Mouse (Mus musculus) hindbrain, embryonic 12.5 days (tissue): Measurements from ENCODE around the gene Emd. TPM values are rescaled to one million over a fixed set of nuclear protein-coding genes. Genes with fewer than 3 reads are reported as not detected.
A peak's percentile ranks its signal among the peaks of the same experiment; 100 is the strongest.

Experiments
- ATAC-seq: fragments of 200-750 bp; cut with Nextera tagmentation; 2 replicates; pipeline ENCODE4 v1.8.0; 2017; ENCODE audit warnings: moderate TSS enrichment; ENCODE audit not compliant: low FRiP score
- H3K27ac ChIP-seq: fragments of 300-500 bp; sonication (generic); 2 replicates; pipeline ENCODE4 v1.5.1; 2016; ENCODE audit warnings: mild to moderate bottlenecking
- H3K27me3 ChIP-seq: fragments of 300-500 bp; sonication (generic); 2 replicates; pipeline ENCODE4 v1.6.1; 2016; ENCODE audit warnings: mild to moderate bottlenecking
- H3K36me3 ChIP-seq: fragments of 300-500 bp; sonication (generic); 2 replicates; pipeline ENCODE4 v1.6.1; 2016; ENCODE audit warnings: mild to moderate bottlenecking
- H3K4me1 ChIP-seq: fragments of 300-500 bp; sonication (generic); 2 replicates; pipeline ENCODE4 v1.6.1; 2016
- H3K4me2 ChIP-seq: fragments of 300-500 bp; sonication (generic); replicated peaks from 2 replicates; pipeline ENCODE4 v1.6.1; 2016; ENCODE audit warnings: mild to moderate bottlenecking
- H3K4me3 ChIP-seq: fragments of 300-500 bp; sonication (generic); 2 replicates; pipeline ENCODE4 v1.5.1; 2016; ENCODE audit warnings: mild to moderate bottlenecking
- H3K9ac ChIP-seq: fragments of 300-500 bp; sonication (generic); 2 replicates; pipeline ENCODE4 v1.6.1; 2016; ENCODE audit warnings: mild to moderate bottlenecking, moderate library complexity
- H3K9me3 ChIP-seq: fragments of 300-500 bp; sonication (generic); replicated peaks from 2 replicates; pipeline ENCODE4 v1.6.1; 2016; ENCODE audit warnings: mild to moderate bottlenecking
- WGBS: fragments of 180-500 bp; shearing (Covaris S2); methylation state at CpG from one replicate; pipeline ENCODE4 v1.1.7; 2016; 5-methylcytosine and 5-hydroxymethylcytosine counted together
- polyA plus RNA-seq: library from polyadenylated mRNA; unstranded; fragments of >200 nt; fragmentation: Nextera tagmentation; extraction: Ambion mirVana; gene quantifications from 2 replicates; pipeline ENCODE4 v1.2.1, GENCODE M21; 2016

Gene Emd
- polyA plus RNA-seq, 1 experiment from 2014 or later = 17.0 TPM

- no peaks in the 10 kb centered on the region for H3K9me3 ChIP-seq
- H3K27ac ChIP-seq = no peak overlapping the region
- H3K27me3 ChIP-seq = no peaks in the 10 kb centered on the region
- no peaks in the 10 kb centered on the region for H3K36me3 ChIP-seq
- peak overlapping the region; percentile 70 for H3K9ac ChIP-seq
- H3K4me2 ChIP-seq = peak overlapping the region; percentile 67
- WGBS = 23% methylated on average over 14 of the region's 14 CpGs
- no peak; the same call in none of the 2 replicates for ATAC-seq
- H3K4me1 ChIP-seq = peaks cover 12% of the 10 kb centered on the region
- peak overlapping the region; percentile 57 for H3K4me3 ChIP-seq
Measured at GRCm38 (mm10) chrX:74281041-74281731, 26.7 kb downstream of the Emd start.

- no peaks in the 10 kb centered on the region for H3K36me3 ChIP-seq
- 19% methylated on average over 16 of the region's 16 CpGs for WGBS
- H3K27me3 ChIP-seq = no peaks in the 10 kb centered on the region
- H3K27ac ChIP-seq = peak within 1 kb of the TSS; percentile 70
- ATAC-seq = peak; percentile 65
- peak within 1 kb of the TSS; percentile 67 for H3K4me2 ChIP-seq
- peak within 1 kb of the TSS; percentile 57 for H3K4me3 ChIP-seq
- peaks cover 12% of the 10 kb centered on the region for H3K4me1 ChIP-seq
- peak within 1 kb of the TSS; percentile 70 for H3K9ac ChIP-seq
- no peaks in the 10 kb centered on the region for H3K9me3 ChIP-seq
Measured at GRCm38 (mm10) chrX:74281732-74282394, 27.4 kb downstream of the Emd start, which contains the start of the genes Taz and Dnase1l1. Gene Taz, plus strand, starts transcription at chrX:74281912. Gene Dnase1l1, minus strand, starts transcription at chrX:74282337.

DNA sequence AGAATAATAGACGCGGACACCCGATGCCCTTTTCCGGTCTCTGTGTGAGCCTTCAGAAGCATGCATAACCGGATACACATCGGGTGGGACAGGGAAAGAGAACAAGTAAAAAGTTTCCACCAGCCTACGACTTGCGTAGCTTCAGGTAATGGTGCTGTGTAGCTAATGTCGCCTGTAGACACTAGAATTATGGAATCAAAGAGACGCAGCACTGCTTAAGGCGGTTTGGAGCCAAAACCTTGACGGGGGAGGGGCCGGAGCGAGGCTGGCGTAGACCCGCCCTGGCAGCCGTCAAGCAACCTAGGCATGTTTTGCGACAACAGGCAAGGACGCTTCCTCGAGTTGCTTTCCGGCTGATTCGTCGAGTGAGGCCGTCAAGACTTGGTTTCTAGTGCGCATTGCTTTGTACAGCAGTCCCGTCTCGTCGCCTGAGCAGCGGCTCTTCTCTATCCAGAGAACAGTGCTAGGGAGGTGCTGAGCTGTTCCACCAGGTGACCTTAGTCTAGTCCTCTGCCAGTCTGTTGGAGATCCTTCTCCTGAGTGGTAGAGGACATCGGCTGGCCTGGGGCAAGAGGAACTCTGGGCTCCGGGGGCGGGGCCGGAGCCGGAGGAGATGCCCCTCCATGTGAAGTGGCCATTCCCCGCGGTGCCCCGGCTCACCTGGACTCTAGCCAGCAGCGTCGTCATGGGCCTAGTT is 28.1 kb downstream of the Emd start:
- peak; percentile 82 for ATAC-seq
- H3K9ac ChIP-seq = peak overlapping the region; percentile 70
- no peaks in the 10 kb centered on the region for H3K27me3 ChIP-seq
- WGBS = 29% methylated on average over 39 of the region's 39 CpGs
- H3K9me3 ChIP-seq = no peaks in the 10 kb centered on the region
- H3K27ac ChIP-seq = peak overlapping the region; percentile 70
- no peaks in the 10 kb centered on the region for H3K36me3 ChIP-seq
- peaks cover 12% of the 10 kb centered on the region for H3K4me1 ChIP-seq
- peak overlapping the region; percentile 67 for H3K4me2 ChIP-seq
- H3K4me3 ChIP-seq = peak overlapping the region; percentile 57

- H3K4me2 ChIP-seq = peak overlapping the region; percentile 67
- H3K4me3 ChIP-seq = peak overlapping the region; percentile 57
- no peaks in the 10 kb centered on the region for H3K27me3 ChIP-seq
- H3K27ac ChIP-seq = peak overlapping the region; percentile 70; the same call in 1 of the 2 replicates
- no peaks in the 10 kb centered on the region for H3K9me3 ChIP-seq
- H3K36me3 ChIP-seq = no peaks in the 10 kb centered on the region
- H3K9ac ChIP-seq = peak overlapping the region; percentile 70
- ATAC-seq = peak; percentile 44
- H3K4me1 ChIP-seq = peaks cover 12% of the 10 kb centered on the region
- 35% methylated on average over 5 of the region's 5 CpGs for WGBS
Measured at GRCm38 (mm10) chrX:74283092-74283437, 28.6 kb downstream of the Emd start.

DNA sequence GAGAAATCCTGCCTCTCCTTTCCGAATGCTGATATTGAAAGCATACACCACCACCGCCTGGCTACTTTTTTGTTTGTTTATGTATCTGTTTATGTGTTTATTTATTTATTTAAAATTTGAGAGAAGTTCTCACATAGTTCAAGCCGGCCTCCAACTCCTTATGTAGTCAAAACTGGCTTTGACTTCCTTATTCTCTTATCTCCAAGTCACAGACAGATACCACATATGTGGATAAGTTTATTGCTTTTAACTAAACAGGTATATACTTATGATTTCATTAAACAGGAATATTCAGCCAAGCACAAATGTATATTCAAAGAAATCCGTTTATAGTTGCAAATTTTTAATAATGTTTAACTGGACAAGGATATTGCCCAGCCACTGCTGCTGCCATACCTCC is 38.9 kb downstream of the Emd start:
- Histone ChIP-seq H3K4me3 (no peak overlapping the region), H3K27ac (no peak overlapping the region), H3K4me1 (peaks cover 3% of the 10 kb centered on the region; the same call in 1 of the 2 replicates), H3K27me3 (no peaks in the 10 kb centered on the region), H3K9me3 (no peaks in the 10 kb centered on the region), H3K4me2 (no peak overlapping the region), H3K36me3 (0 out of 2 replicates have a peak, but pooled peaks cover 4% of the 10 kb centered on the region), H3K9ac (no peak overlapping the region)
- WGBS = 76% methylated on average over 4 of the region's 4 CpGs
- no peak for ATAC-seq

- H3K27ac ChIP-seq = peak within 1 kb of the TSS; percentile 75
- peak within 1 kb of the TSS; percentile 73 for H3K9ac ChIP-seq
- peak within 1 kb of the TSS; percentile 63 for H3K4me2 ChIP-seq
- peaks cover 13% of the 10 kb centered on the region; the same call in 1 of the 2 replicates for H3K36me3 ChIP-seq
- peaks cover 3% of the 10 kb centered on the region; the same call in 1 of the 2 replicates for H3K4me1 ChIP-seq
- WGBS = 18% methylated on average over 37 of the region's 37 CpGs
- no peaks in the 10 kb centered on the region for H3K27me3 ChIP-seq
- ATAC-seq = peak; percentile 99
- H3K4me3 ChIP-seq = peak within 1 kb of the TSS; percentile 58
- no peaks in the 10 kb centered on the region for H3K9me3 ChIP-seq
Measured at GRCm38 (mm10) chrX:74296538-74297448, 42.3 kb downstream of the Emd start, which contains the start of gene Atp6ap1. Gene Atp6ap1, plus strand, starts transcription at chrX:74297097.

DNA sequence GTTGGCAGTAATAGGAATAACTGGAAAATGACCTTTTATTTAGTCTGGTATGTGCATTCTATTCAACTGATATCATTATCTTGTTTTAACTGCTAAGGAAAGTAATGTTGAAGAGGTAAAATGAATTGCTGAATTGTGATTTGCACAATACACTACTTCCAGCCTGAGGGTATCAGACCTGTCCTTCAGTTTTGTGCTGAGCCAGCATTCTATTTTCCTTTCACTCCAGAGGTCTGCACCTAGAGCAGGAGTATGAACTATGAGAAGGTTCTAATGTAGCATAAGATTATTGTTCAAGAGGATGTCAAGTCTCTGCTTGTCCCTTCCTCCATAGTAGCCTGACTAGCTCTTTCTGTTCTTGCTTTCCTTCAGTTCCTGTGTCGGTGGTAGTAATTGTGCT is 43.9 kb downstream of the Emd start:
- Histone ChIP-seq H3K9me3 (no peaks in the 10 kb centered on the region), H3K4me1 (peaks cover 3% of the 10 kb centered on the region; the same call in 1 of the 2 replicates), H3K4me3 (no peak overlapping the region), H3K27ac (no peak overlapping the region), H3K9ac (no peak overlapping the region), H3K27me3 (no peaks in the 10 kb centered on the region), H3K36me3 (peaks cover 26% of the 10 kb centered on the region), H3K4me2 (0 out of 2 replicates have a peak overlapping the region, but pooled peaks have one; percentile 22)
- no peak for ATAC-seq
- WGBS = 95% methylated on average over 1 of the region's 1 CpGs

DNA sequence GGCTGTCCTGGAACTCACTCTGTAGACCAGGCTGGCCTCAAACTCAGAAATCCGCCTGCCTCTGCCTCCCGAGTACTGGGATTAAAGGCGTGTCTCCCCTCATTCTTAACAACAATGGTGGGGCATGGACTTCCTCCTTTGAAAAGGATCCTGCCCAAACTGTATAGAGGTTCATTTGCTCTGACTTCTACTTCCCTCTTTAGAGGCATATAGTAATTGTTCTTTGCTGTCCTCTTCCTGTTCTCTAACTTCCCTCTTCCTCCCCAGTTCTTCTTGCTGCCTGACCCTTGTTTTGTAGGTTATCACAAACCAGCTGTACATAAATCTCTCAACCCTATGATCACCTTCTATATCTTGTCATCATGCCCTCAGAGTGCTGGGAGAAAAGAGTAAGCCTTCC is 45.2 kb downstream of the Emd start:
- peaks cover 3% of the 10 kb centered on the region; the same call in 1 of the 2 replicates for H3K4me1 ChIP-seq
- H3K27me3 ChIP-seq = no peaks in the 10 kb centered on the region
- H3K9ac ChIP-seq = no peak overlapping the region
- H3K4me2 ChIP-seq = no peak overlapping the region
- no peaks in the 10 kb centered on the region for H3K9me3 ChIP-seq
- 84% methylated on average over 3 of the region's 3 CpGs for WGBS
- no peak overlapping the region for H3K27ac ChIP-seq
- no peak overlapping the region for H3K4me3 ChIP-seq
- H3K36me3 ChIP-seq = peaks cover 32% of the 10 kb centered on the region
- no peak for ATAC-seq

GRCm38 (mm10) chrX:74304867-74305700 is 50.6 kb downstream of the Emd start, which contains the start of gene Gdi1:
Gene Gdi1, plus strand, starts transcription at chrX:74304998.
- Histone ChIP-seq H3K9me3 (no peaks in the 10 kb centered on the region), H3K4me3 (peak within 1 kb of the TSS; percentile 56), H3K4me2 (peak within 1 kb of the TSS; percentile 73), H3K27ac (peak within 1 kb of the TSS; percentile 92), H3K4me1 (peaks cover 9% of the 10 kb centered on the region), H3K27me3 (no peaks in the 10 kb centered on the region), H3K36me3 (peaks cover 60% of the 10 kb centered on the region), H3K9ac (peak within 1 kb of the TSS; percentile 74)
- ATAC-seq = peak; percentile 80
- WGBS = 15% methylated on average over 41 of the region's 41 CpGs
